Mouse (Mus musculus) liver, adult 2 months (tissue): ENCODE measurements around the gene Fmod.
A peak's percentile ranks its signal among the peaks of the same experiment; 100 is the strongest.

Experiments
- CTCF ChIP-seq: fragments of 200-500 bp; IDR thresholded peaks from 2 replicates; pipeline ENCODE4 v1.5.1; 2011; ENCODE audit warnings: low read depth, low read length, control low read depth
- POLR2A ChIP-seq: fragments of 200-500 bp; IDR thresholded peaks from 2 replicates; pipeline ENCODE4 v1.6.1; 2011; ENCODE audit warnings: low read length, control low read depth; ENCODE audit not compliant: insufficient read depth; ENCODE audit errors: extremely low read depth

GRCm38 (mm10) chr1:134036492-134036891, 562 bp upstream of the Fmod start:
- TF ChIP-seq CTCF (peak; percentile 44; the same call in 1 of the 2 replicates), POLR2A (no peak)
